Mouse (Mus musculus): ENCODE data around the gene Lingo4.

The Lingo4 gene

GRCm38 (mm10) chr3:94387391-94387790, 10.9 kb upstream of the Lingo4 start:
- CTCF ChIA-PET = no interaction called here

GRCm38 (mm10) chr3:94388047-94388446, 10.3 kb upstream of the Lingo4 start:
- CTCF ChIA-PET = no interaction called here

GRCm38 (mm10) chr3:94389420-94389819, 8.9 kb upstream of the Lingo4 start:
- CTCF ChIA-PET = no interaction called here

GRCm38 (mm10) chr3:94391001-94391400, 7.3 kb upstream of the Lingo4 start:
- CTCF ChIA-PET = no interaction called here

GRCm38 (mm10) chr3:94392128-94392527, 6.2 kb upstream of the Lingo4 start:
- CTCF ChIA-PET = no interaction called here

GRCm38 (mm10) chr3:94393049-94393448, 5.3 kb upstream of the Lingo4 start:
- CTCF ChIA-PET = no interaction called here

GRCm38 (mm10) chr3:94396336-94396735, 2.0 kb upstream of the Lingo4 start:
- CTCF ChIA-PET = no interaction called here

GRCm38 (mm10) chr3:94396851-94397250, 1.5 kb upstream of the Lingo4 start:
- CTCF ChIA-PET = no interaction called here

- CTCF ChIA-PET = no interaction called here
Observed at GRCm38 (mm10) chr3:94398943-94399481, 695 bp downstream of the Lingo4 start.

GRCm38 (mm10) chr3:94399663-94400310, 1.5 kb downstream of the Lingo4 start:
- CTCF ChIA-PET = interaction anchor here (0.6 kb wide), 1 partner anchor 419 kb away, joined by 6 read pairs; no protein-coding TSS in a partner anchor

GRCm38 (mm10) chr3:94402451-94402850, 4.1 kb downstream of the Lingo4 start:
- CTCF ChIA-PET = no interaction called here

- CTCF ChIA-PET = no interaction called here
Observed at GRCm38 (mm10) chr3:94404366-94405054, 6.2 kb downstream of the Lingo4 start.

- CTCF ChIA-PET = no interaction called here
Observed at GRCm38 (mm10) chr3:94405561-94405960, 7.2 kb downstream of the Lingo4 start.

- CTCF ChIA-PET = no interaction called here
Observed at GRCm38 (mm10) chr3:94412530-94412929, 14.2 kb downstream of the Lingo4 start.

GRCm38 (mm10) chr3:94413031-94413679, 14.8 kb downstream of the Lingo4 start, which contains the start of gene Tdrkh:
Gene Tdrkh, plus strand, starts transcription at chr3:94413273.
- CTCF ChIA-PET = no interaction called here

GRCm38 (mm10) chr3:94430980-94431379, 32.7 kb downstream of the Lingo4 start:
- CTCF ChIA-PET = no interaction called here

GRCm38 (mm10) chr3:94434305-94434704, 36.0 kb downstream of the Lingo4 start:
- CTCF ChIA-PET = no interaction called here

- CTCF ChIA-PET = no interaction called here
Observed at GRCm38 (mm10) chr3:94436420-94436819, 38.1 kb downstream of the Lingo4 start.

GRCm38 (mm10) chr3:94441182-94441581, 42.9 kb downstream of the Lingo4 start:
- CTCF ChIA-PET = no interaction called here

GRCm38 (mm10) chr3:94442951-94443596, 44.8 kb downstream of the Lingo4 start, which contains the start of gene Mrpl9:
Gene Mrpl9, plus strand, starts transcription at chr3:94443318.
- CTCF ChIA-PET = interaction anchor here (0.5 to 0.7 kb wide), 5 partner anchors 9 to 929 kb away, joined by 4 to 12 read pairs (median 5); no protein-coding TSS in a partner anchor

- CTCF ChIA-PET = interaction anchor here (0.5 kb wide), 1 partner anchor 9 kb away, joined by 5 read pairs; no protein-coding TSS in a partner anchor
Observed at GRCm38 (mm10) chr3:94443597-94443964, 45.3 kb downstream of the Lingo4 start, which contains the start of gene Oaz3. Gene Oaz3, minus strand, starts transcription at chr3:94443915.

- CTCF ChIA-PET = no interaction called here
Observed at GRCm38 (mm10) chr3:94449377-94449776, 51.1 kb downstream of the Lingo4 start.
